ENCODE assay signal across 16 mouse cellular contexts in the genomic region with DNA sequence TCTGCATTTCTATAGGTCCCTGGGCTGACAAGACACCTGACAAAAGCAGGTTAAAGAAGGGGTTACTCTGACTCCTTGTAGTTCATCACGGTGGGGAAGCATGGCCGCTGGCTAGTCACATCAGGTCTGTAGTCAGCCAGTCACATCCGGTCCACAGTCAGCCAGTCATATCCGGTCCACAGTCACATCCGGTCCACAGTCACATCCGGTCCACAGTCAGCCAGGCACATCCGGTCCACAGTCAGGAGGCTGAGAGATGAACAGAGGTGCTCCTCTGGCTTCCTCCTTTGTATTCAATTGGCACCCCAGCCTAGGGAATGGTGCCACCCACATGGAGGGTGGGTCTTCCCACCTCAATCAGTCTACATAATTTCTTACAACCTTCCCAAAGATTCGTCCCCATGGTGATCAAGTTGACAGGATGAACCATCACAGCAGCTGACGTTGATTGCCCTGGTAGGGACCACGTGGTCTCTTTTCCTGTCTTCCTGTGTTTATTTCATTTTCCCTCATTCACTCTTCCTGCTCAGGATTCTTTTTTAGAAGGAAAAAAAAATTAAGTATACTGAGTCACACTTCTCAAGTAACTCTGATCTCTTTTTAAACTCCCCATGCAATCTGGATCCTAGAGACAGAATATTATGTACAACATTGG. TPM values are rescaled to one million over a fixed set of nuclear protein-coding genes. Genes with fewer than 3 reads are reported as not detected.
DNase-seq lines count a peak whose midpoint lies in the region; ATAC-seq lines count a peak whose summit lies in the region.
"Had no signal": no experiment of that assay in that cellular context is flagged by ENCODE, and none has a peak within 500 bp of the region (broad histone marks: within the 10 kb centered on the region; RNA-seq: fewer than 3 reads in every experiment).

A gene (minus strand): TSS at position 139 of the 655 bp plus-strand sequence.

- H3K36me3 ChIP-seq in megakaryocyte, embryonic 14.5 days (replicated peaks; ENCODE audit: low read length): no peaks in the 10 kb centered on the region
- H3K36me3 ChIP-seq: embryonic facial prominence, embryonic 13.5 days had no signal

- peaks cover 74% of the 10 kb centered on the region for H3K27me3 ChIP-seq in megakaryocyte, embryonic 14.5 days (replicated peaks)

- ATAC-seq in megakaryocyte progenitor cell, adult 5-6 weeks (replicated peaks; ENCODE audit: poor library complexity): no peak
- ATAC-seq: inflammation-experienced regulatory T-cells, adult 6 months had no signal

- peak within 1 kb of the TSS; percentile 59 for H3K4me3 ChIP-seq in megakaryocyte, embryonic 14.5 days (replicated peaks)
- H3K4me3 ChIP-seq: embryonic facial prominence, embryonic 13.5 days had no signal

- DNase-seq in adrenal gland, adult 18-20 months (ENCODE audit: low spot score in 2 of 2): no peak
- DNase-seq in adrenal gland, postnatal 10 days: no peak
- DNase-seq in kidney, postnatal 4 days: peak; percentile 44 to 65
- DNase-seq in kidney, adult 11 months: no peak
- peak; percentile 89 for DNase-seq in ZHBTc4 (ENCODE audit: low read depth, low spot score)
- no peak for DNase-seq in right cerebral cortex, postnatal 36 days (ENCODE audit: low spot score in 2 of 2)
- DNase-seq: cerebellum, postnatal 25 days; spleen, adult 18-20 months; thymus, postnatal 36 days had no signal

- peaks cover 24% of the 10 kb centered on the region for H3K4me1 ChIP-seq in megakaryocyte, embryonic 14.5 days
- H3K4me1 ChIP-seq: embryonic facial prominence, embryonic 13.5 days had no signal

- peaks cover 14% of the 10 kb centered on the region; the same call in 1 of the 2 replicates for H3K9me3 ChIP-seq in megakaryocyte, embryonic 14.5 days
- H3K9me3 ChIP-seq: embryonic facial prominence, embryonic 13.5 days had no signal

RNA-seq across cellular contexts. Expression of the gene that starts here (rescaled TPM):
- 10 to 100 TPM; 10.7 to 22.4 TPM for total RNA-seq in adrenal gland, adult 18-20 months (2021)
- total RNA-seq in adrenal gland, postnatal 10 days (2021): 10 to 100 TPM in 1 of 2 experiments, 1 to 10 TPM in 1; 9.8 to 15.0 TPM
- not detected in 2 replicates for polyA plus RNA-seq in megakaryocyte, embryonic 14.5 days (2012; ENCODE audit: insufficient read depth, low replicate concordance)
- total RNA-seq in megakaryocyte progenitor cell, adult 5-6 weeks (2015): not detected in 2 replicates
- total RNA-seq in megakaryocyte progenitor cell, adult 5-6 weeks (2017): not detected in 2 replicates
- total RNA-seq: granulocyte monocyte progenitor cell, adult 5-6 weeks; liver, adult 2 months; monocyte, adult 5-6 weeks had no signal
- polyA plus RNA-seq: inflammation-experienced regulatory T-cells, adult 6 months; liver, adult 2 months had no signal

Comparison
In these comparisons a context has a peak if more than half of its experiments do, and no peak if none do; other contexts are left out.
1. RNA of the gene that starts here (total RNA-seq): 10.7 to 22.4 TPM in adrenal gland, adult 18-20 months and 9.8 to 15.0 TPM in adrenal gland, postnatal 10 days; not detected in megakaryocyte progenitor cell, adult 5-6 weeks; every median in the first group is over 10 times any median in the second.
2. DNase-seq: peak in kidney, postnatal 4 days (2 of 2) and ZHBTc4 (single experiment); none in adrenal gland, adult 18-20 months (0 of 2), adrenal gland, postnatal 10 days (single experiment), kidney, adult 11 months (single experiment) and right cerebral cortex, postnatal 36 days (0 of 2).